Mouse (Mus musculus) thymus, postnatal 0 days (tissue): ENCODE data around the gene Utrn. TPM values are rescaled to one million over a fixed set of nuclear protein-coding genes. Genes with fewer than 3 reads are reported as not detected.

ENCODE experiments used
- DNase-seq: peaks from one replicate; pipeline ENCODE4 v3.0.0-alpha.2; 2015; ENCODE audit warnings: low spot score
- polyA plus RNA-seq: library from polyadenylated mRNA; unstranded; fragments of >200 nt; fragmentation: Nextera tagmentation; extraction: Ambion mirVana; gene quantifications from 2 replicates; pipeline ENCODE4 v1.2.1, GENCODE M21; 2015

Utrn gene
- polyA plus RNA-seq, 1 experiment from 2014 or later, result 84.8 TPM

- no peak for DNase-seq
Measured at GRCm38 (mm10) chr10:12700576-12700975, 168.6 kb downstream of the Utrn start.

GRCm38 (mm10) chr10:12697902-12698301, 171.3 kb downstream of the Utrn start:
- DNase-seq, result no peak

GRCm38 (mm10) chr10:12696704-12697103, 172.5 kb downstream of the Utrn start:
- no peak for DNase-seq

- no peak for DNase-seq
Measured at GRCm38 (mm10) chr10:12694774-12695173, 174.4 kb downstream of the Utrn start.

- peak; percentile 71 for DNase-seq
Measured at GRCm38 (mm10) chr10:12690601-12691000, 178.6 kb downstream of the Utrn start.

- no peak for DNase-seq
Measured at GRCm38 (mm10) chr10:12685683-12686082, 183.5 kb downstream of the Utrn start.

GRCm38 (mm10) chr10:12684018-12684417, 185.1 kb downstream of the Utrn start:
- no peak for DNase-seq

GRCm38 (mm10) chr10:12673309-12673708, 195.9 kb downstream of the Utrn start:
- no peak for DNase-seq

- no peak for DNase-seq
Measured at GRCm38 (mm10) chr10:12671608-12672007, 197.6 kb downstream of the Utrn start.

- DNase-seq, result peak; percentile 8
Measured at GRCm38 (mm10) chr10:12662035-12662434, 207.1 kb downstream of the Utrn start.

- no peak for DNase-seq
Measured at GRCm38 (mm10) chr10:12658023-12658744, 211.0 kb downstream of the Utrn start.

- DNase-seq, result no peak
Measured at GRCm38 (mm10) chr10:12652988-12653387, 216.2 kb downstream of the Utrn start.

- no peak for DNase-seq
Measured at GRCm38 (mm10) chr10:12646119-12646518, 223.0 kb downstream of the Utrn start.

- no peak for DNase-seq
Measured at GRCm38 (mm10) chr10:12643336-12643735, 225.8 kb downstream of the Utrn start.

- DNase-seq, result no peak
Measured at GRCm38 (mm10) chr10:12639638-12640037, 229.5 kb downstream of the Utrn start.

GRCm38 (mm10) chr10:12633965-12634364, 235.2 kb downstream of the Utrn start:
- DNase-seq, result no peak

- DNase-seq, result no peak
Measured at GRCm38 (mm10) chr10:12630933-12631332, 238.2 kb downstream of the Utrn start.

GRCm38 (mm10) chr10:12618397-12618796, 250.8 kb downstream of the Utrn start:
- no peak for DNase-seq

- DNase-seq, result no peak
Measured at GRCm38 (mm10) chr10:12615723-12616122, 253.4 kb downstream of the Utrn start.

- DNase-seq, result peak; percentile 33
Measured at GRCm38 (mm10) chr10:12614465-12615199, 254.5 kb downstream of the Utrn start.

GRCm38 (mm10) chr10:12612235-12612863, 256.8 kb downstream of the Utrn start:
- peak; percentile 63 for DNase-seq

- no peak for DNase-seq
Measured at GRCm38 (mm10) chr10:12609896-12610295, 259.3 kb downstream of the Utrn start.
